In the genomic region with DNA sequence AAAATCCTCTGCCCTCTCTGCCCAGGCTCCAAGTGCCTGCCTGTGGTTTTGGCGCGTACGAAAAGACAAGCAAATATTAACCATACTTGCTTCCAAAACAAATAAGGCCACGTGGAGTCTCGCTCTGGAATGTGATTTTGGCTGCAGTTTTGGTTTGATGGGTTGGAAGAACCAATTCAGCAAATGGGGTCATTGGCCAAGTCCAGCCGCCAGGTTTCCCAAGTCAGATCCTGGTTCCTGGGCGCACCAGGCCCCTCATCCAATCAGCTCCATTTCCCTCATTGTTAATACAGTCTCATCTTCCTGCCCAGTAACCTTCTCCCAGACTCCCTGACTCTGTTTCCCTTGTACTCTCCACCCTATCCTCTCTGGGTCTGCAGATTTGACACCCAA, we compare ENCODE assay signal across 8 mouse cellular contexts. TPM values are rescaled to one million over a fixed set of nuclear protein-coding genes. Genes with fewer than 3 reads are reported as not detected.
DNase-seq lines count a peak whose midpoint lies in the region; ATAC-seq lines count a peak whose summit lies in the region.

No protein-coding gene starts in this region.

- H3K9me3 ChIP-seq in forebrain, embryonic 13.5 days (replicated peaks) = no peaks in the 10 kb centered on the region; the same call in 1 of the 2 replicates
- no peaks in the 10 kb centered on the region for H3K9me3 ChIP-seq in lung, embryonic 15.5 days

- H3K36me3 ChIP-seq in forebrain, embryonic 13.5 days (ENCODE audit: poor library complexity, severe bottlenecking) = peaks cover 4% of the 10 kb centered on the region; the same call in 1 of the 2 replicates
- H3K36me3 ChIP-seq in lung, embryonic 15.5 days = no peaks in the 10 kb centered on the region

- ATAC-seq in cerebellum, adult (ENCODE audit: insufficient number of reproducible peaks, low FRiP score, low TSS enrichment) = 0 out of 2 replicates have a peak, but pooled peaks have one; percentile 28
- peak; percentile 25; the same call in 1 of the 2 replicates for ATAC-seq in forebrain, embryonic 13.5 days
- ATAC-seq in lung, embryonic 15.5 days (ENCODE audit: borderline replicate concordance, extremely low read depth, low FRiP score, low TSS enrichment) = 0 out of 2 replicates have a peak, but pooled peaks have one; percentile 5

- H3K27ac ChIP-seq in forebrain, embryonic 13.5 days = no peak overlapping the region
- H3K27ac ChIP-seq in lung, embryonic 15.5 days = peak overlapping the region; percentile 68

- DNase-seq in cerebellum, adult 11-12 months = no peak
- peak; percentile 64 for DNase-seq in R1 (ENCODE audit: low read depth, low spot score)
- DNase-seq in kidney, adult 11 months = peak; percentile 88
- no peak for DNase-seq in T-cell, adult 2 months (ENCODE audit: low spot score)
- no peak for DNase-seq in layer of hippocampus, adult 9-11 months

- peaks cover 23% of the 10 kb centered on the region for H3K4me1 ChIP-seq in forebrain, embryonic 13.5 days
- H3K4me1 ChIP-seq in lung, embryonic 15.5 days = peaks cover 23% of the 10 kb centered on the region

- peak overlapping the region; percentile 83 for H3K4me2 ChIP-seq in forebrain, embryonic 13.5 days
- peak overlapping the region; percentile 78 for H3K4me2 ChIP-seq in lung, embryonic 15.5 days

- no peaks in the 10 kb centered on the region for H3K27me3 ChIP-seq in forebrain, embryonic 13.5 days
- no peaks in the 10 kb centered on the region for H3K27me3 ChIP-seq in lung, embryonic 15.5 days

- peak overlapping the region; percentile 85 for H3K4me3 ChIP-seq in forebrain, embryonic 13.5 days
- H3K4me3 ChIP-seq in lung, embryonic 15.5 days = peak overlapping the region; percentile 89

- 58% methylated on average over 7 of the region's 7 CpGs for WGBS in forebrain, embryonic 13.5 days
- 16% methylated on average over 7 of the region's 7 CpGs for WGBS in lung, embryonic 15.5 days

- H3K9ac ChIP-seq in forebrain, embryonic 13.5 days = peak overlapping the region; percentile 93
- peak overlapping the region; percentile 90 for H3K9ac ChIP-seq in lung, embryonic 15.5 days

RNA-seq across cellular contexts. Expression of gene Ttc7b, which starts 0.9 kb away (rescaled TPM):
- polyA plus RNA-seq in forebrain, embryonic 13.5 days (2015; fragmentation: Nextera tagmentation; extraction: Ambion mirVana) = 4.5 and 4.7 TPM in 2 replicates
- polyA plus RNA-seq in lung, embryonic 15.5 days (2015; fragmentation: Nextera tagmentation; extraction: Ambion mirVana) = 4.6 and 5.2 TPM in 2 replicates

Comparison
In these comparisons a context has a peak if more than half of its experiments do, and no peak if none do; other contexts are left out.
1. DNase-seq: peak in R1 (single experiment) and kidney, adult 11 months (single experiment); none in cerebellum, adult 11-12 months (single experiment), T-cell, adult 2 months (single experiment) and layer of hippocampus, adult 9-11 months (single experiment).
2. Peak in every context shown above with its lines, with median percentiles within 50 percentile points of each other: ATAC-seq.